Mouse (Mus musculus) gonadal fat pad, adult 2 months (tissue): ENCODE measurements around the gene 2210016L21Rik. TPM values are rescaled to one million over a fixed set of nuclear protein-coding genes. Genes with fewer than 3 reads are reported as not detected.
"Not testable (repeated sequence)": the region's sequence is repeated elsewhere in the genome, so short reads cannot be mapped to it uniquely, and the experiment has no call there.

ENCODE experiments used
- DNase-seq: peaks from one replicate; pipeline ENCODE4 v3.0.0-alpha.2; 2012; ENCODE audit warnings: low read depth
- polyA plus RNA-seq: library from polyadenylated mRNA; depleted of rRNA; stranded (reverse); fragments of >200 nt; gene quantifications from 2 replicates; pipeline ENCODE4 v1.2.3, GENCODE M21; 2012; rRNA removed

2210016L21Rik gene
- polyA plus RNA-seq = 21.0 and 27.0 TPM in 2 replicates

DNA sequence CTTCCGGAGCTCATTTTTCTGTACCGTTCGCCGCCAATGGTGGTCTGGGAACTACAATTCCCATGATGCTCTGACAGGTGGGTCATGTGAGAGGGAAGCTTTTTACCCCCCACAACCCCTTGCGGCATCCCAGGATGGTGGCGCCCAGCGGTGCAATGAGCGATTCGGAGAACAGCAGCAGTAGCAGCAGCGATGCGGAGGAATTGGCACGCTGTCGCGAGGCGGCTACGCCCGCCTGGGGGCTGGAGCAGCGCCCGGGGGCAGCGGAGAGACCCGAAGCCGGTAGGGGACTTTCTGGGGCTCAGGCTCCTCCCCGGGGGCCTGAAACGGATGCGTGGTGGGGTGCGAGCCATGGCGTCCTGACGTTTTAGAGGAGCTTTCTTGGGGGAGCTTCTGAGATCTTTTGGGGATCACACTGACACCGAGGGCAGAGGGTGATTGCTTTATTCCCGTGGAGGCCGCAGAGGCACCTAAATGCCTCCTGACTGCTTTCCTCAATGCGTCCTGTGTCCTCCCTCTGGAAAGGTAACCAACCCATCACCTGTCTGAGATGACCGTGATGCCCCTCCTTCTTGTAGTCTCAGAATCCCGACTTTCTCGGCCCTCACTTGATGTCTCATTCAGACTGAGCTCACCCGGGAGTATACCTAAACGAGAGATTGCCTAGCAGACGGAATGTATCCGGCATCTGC, at the start of gene 2210016L21Rik:
TSS of gene 2210016L21Rik (plus strand) at position 85 of the 692 bp plus-strand sequence.
- DNase-seq = peak; percentile 22

GRCm38 (mm10) chr5:114895542-114895941, 46.4 kb upstream of the 2210016L21Rik start:
- DNase-seq = no peak

DNA sequence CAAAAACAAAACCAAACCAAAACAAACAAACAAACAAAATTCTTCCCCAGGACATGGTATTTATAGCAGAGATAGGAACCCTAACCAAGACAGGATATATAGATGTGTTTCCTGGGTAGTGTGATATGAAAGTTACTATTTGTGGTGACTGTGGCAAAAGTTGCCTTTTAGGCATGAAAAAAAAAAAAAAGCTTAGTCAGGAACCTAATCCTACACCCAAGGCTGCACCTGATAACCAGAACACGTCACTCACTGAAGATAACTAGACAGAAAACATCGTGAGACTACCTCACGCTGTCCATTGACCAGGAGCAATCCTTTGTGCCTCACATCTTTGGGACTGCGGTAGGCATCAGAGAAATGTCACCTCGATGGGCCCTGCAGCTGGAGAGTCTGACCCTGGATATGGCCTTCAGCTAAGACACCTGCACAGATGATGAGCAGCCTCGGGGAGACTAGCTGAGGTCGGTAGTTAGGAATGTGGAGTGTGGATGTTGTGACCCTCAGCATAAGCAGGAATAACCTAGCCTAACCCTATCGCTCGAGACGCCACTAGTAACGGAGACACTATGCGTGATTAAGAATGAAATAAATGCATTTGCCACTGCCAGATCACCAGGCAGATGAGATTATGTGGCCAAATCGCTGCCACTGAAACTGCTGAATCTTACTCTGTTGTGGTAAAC, 45.1 kb upstream of the 2210016L21Rik start, which contains the start of gene Oasl2:
TSS of gene Oasl2 (plus strand) at position 249 of the 686 bp plus-strand sequence.
- no peak for DNase-seq

DNA sequence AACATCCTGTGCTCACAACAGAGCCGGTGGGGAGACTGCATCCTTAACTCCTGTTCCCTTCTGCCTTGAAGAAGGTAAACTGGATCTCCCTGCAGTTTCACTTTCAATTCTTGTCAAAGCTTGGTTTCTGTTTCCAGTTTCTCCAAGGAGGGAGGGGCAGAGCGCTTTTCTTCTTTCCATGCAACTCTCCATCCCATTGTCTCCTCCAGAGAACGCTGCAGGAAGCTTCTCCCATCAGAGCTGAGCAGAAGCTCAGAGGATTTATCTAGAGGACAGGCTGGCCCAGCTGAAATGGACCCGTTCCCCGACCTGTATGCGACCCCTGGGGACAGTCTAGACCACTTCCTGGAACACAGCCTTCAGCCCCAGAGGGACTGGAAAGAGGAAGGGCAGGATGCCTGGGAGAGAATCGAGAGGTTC, 44.6 kb upstream of the 2210016L21Rik start:
- DNase-seq = no peak

GRCm38 (mm10) chr5:114898857-114899256, 43.1 kb upstream of the 2210016L21Rik start:
- no peak for DNase-seq

DNA sequence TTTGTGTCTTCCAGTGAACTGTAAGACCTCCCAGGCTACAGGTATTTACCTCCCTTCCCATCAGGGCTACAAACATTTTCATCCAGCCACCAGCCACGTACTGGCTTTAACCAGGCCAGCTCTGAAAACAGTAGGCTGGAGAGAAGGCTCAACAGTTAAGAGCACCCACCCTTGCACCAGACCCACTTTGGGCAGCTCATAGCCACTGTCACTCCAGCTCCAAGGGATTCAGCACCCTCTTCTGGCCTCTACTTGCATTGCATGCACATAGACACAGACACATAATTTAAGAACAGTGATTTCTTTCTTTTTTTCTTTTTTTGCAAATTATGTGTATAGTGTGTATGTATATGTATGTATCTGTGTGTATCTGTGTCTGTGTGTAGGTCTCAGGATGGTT, 39.5 kb upstream of the 2210016L21Rik start:
- DNase-seq = no peak

GRCm38 (mm10) chr5:114908598-114909305, 33.2 kb upstream of the 2210016L21Rik start:
- DNase-seq = no peak

- no peak for DNase-seq
Observed at GRCm38 (mm10) chr5:114913686-114914085, 28.3 kb upstream of the 2210016L21Rik start.

DNA sequence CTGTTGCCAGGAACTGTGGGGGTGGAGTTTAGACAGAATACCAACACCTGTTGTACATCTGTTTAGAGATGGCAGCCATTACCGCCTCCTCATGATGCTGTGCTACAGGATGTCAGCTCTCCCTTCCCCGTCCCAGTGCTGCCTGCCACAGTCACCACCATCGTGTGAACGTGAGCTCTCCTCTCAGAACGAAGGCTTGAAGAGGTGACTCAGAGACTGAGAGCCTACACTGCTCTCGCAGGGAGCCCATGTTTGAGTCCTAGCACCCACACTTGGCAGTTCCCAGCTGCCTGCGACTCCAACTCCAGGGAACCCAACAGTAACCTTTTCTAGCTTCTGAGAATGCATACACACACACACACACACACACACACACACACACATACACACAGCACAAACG, 27.1 kb upstream of the 2210016L21Rik start:
- DNase-seq = no peak

GRCm38 (mm10) chr5:114915854-114916253, 26.1 kb upstream of the 2210016L21Rik start:
- DNase-seq = no peak

GRCm38 (mm10) chr5:114916777-114917176, 25.2 kb upstream of the 2210016L21Rik start:
- DNase-seq = no peak

- not testable (repeated sequence) for DNase-seq
Observed at GRCm38 (mm10) chr5:114917357-114917756, 24.6 kb upstream of the 2210016L21Rik start.

- DNase-seq = no peak
Observed at GRCm38 (mm10) chr5:114921551-114922365, 20.2 kb upstream of the 2210016L21Rik start.

DNA sequence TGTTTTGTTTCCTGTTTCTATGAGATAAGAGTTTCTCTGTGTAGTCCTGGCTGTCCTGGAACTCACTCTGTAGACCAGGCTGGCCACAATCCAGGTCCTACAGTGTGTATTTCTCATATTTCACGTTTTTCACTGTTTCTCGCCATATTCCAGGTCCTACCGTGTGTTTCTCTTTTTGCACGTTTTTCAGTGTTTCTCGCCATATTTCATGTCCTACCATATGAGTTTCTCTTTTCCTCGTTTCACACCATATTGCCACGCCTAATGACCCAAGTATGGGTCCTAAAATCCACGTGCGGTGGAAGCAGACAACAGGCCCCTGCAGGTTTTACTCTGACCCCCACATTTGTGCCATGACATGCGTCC, 19.6 kb upstream of the 2210016L21Rik start:
- no peak for DNase-seq

DNA sequence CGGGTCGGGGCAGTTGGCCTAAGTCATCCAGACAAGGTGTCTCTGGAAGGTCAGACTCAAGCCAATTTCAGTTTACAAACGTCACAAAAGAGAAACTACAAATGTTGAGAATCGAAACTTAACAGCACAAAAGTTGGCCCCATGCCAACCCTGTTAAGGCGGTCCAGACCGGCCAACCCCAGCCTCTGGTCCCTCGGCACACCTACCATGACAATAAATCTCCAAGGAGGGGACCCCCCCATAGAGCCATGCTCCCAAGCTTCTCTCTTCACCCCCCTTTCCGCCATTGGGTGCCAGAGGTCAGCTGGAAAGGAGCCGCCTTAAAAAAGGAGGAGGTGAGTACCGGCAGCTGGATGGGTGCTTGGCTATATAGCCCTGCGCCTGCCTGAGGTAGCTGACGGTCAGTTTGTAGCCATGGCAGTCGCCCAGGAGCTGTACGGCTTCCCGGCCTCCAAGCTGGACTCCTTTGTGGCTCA, 18.9 kb upstream of the 2210016L21Rik start, which contains the start of gene Oasl1:
TSS of gene Oasl1 (plus strand) at position 243 of the 476 bp plus-strand sequence.
- DNase-seq = no peak

GRCm38 (mm10) chr5:114926153-114926684, 15.7 kb upstream of the 2210016L21Rik start:
- no peak for DNase-seq

DNA sequence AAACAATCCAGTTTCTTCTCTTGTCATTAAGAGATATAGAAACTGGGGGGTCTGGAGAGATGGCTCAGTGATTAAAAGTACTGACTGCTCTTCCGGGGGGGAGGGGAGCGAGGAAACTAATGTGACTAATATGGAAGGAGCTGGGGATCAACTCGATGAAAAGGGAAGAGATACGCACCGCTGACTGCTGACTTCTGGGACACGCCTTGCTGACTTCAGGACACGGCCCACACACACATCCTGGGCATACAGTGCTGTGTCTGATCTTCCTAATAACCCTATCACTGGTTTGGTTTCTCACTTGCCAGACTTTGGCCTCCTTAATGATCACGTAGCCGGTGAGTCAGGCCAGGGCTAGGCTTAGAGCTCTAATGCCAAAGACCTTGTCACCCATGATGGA, 15.2 kb upstream of the 2210016L21Rik start:
- no peak for DNase-seq

DNA sequence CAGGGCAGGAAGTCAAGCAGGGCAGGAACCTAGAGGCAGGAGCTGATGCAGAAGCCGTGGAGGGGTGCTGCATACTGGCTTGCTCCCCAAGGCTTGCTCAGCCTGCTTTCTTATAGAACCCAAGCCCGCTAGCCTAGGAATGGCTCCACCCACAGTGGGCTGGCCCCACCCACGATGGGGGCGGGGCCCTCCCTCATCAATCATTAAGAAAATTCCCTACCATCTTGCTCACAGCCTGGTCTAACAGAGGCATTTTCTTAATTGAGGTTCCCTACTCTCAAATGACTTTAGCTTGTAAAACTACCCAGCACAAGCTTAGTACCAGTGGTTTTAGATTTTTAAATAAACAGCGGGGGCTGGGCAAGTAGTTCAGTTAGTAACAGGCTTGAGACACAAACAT, 10.3 kb upstream of the 2210016L21Rik start:
- DNase-seq = no peak

DNA sequence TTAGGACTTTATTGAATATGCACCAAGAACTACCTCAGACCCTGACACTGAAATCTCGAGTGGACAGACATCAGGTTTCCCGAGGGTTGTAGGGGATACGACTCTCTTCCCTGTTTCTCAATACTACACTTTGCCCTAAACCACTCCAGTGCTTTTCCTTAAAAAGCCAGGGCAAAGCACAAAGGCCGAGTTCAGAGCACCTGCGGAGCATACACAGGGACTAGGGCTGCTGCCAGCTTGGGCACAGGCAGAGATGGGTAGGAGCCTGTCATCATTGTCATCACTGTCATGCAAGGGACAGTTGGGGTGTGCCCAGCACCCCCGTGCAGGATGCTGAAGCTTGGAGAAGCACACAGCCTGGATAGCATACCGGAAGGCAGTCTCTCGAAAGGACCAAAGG, 8.8 kb upstream of the 2210016L21Rik start:
- no peak for DNase-seq

GRCm38 (mm10) chr5:114935838-114936237, 6.1 kb upstream of the 2210016L21Rik start:
- DNase-seq = no peak

- DNase-seq = not testable (repeated sequence)
Observed at GRCm38 (mm10) chr5:114941138-114941537, 820 bp upstream of the 2210016L21Rik start.
